ENCODE assay signal across 15 mouse cellular contexts in genomic region chr1:23117423-23117822, GRCm38 (mm10). TPM values are rescaled to one million over a fixed set of nuclear protein-coding genes. Genes with fewer than 3 reads are reported as not detected.
DNase-seq lines count a peak whose midpoint lies in the region; ATAC-seq and TF ChIP-seq lines count a peak whose summit lies in the region.
"Had no signal": no experiment of that assay in that cellular context is flagged by ENCODE, and none has a peak within 500 bp of the region (broad histone marks: within the 10 kb centered on the region; RNA-seq: fewer than 3 reads in every experiment).

No protein-coding gene starts in this region.

- no peak overlapping the region for H3K4me2 ChIP-seq in intestine, embryonic 15.5 days (replicated peaks)
- H3K4me2 ChIP-seq in intestine, postnatal 0 days (replicated peaks; ENCODE audit: low read depth): no peak overlapping the region
- H3K4me2 ChIP-seq in midbrain, embryonic 16.5 days (ENCODE audit: low read length): no peak overlapping the region
- no peak overlapping the region for H3K4me2 ChIP-seq in hindbrain, embryonic 11.5 days (replicated peaks; ENCODE audit: low read depth, low read length)
- H3K4me2 ChIP-seq: embryonic facial prominence, embryonic 12.5 days; limb, embryonic 12.5 days had no signal

- H3K27ac ChIP-seq in intestine, embryonic 15.5 days: no peak overlapping the region
- no peak overlapping the region for H3K27ac ChIP-seq in intestine, postnatal 0 days (ENCODE audit: low read depth, low read length)
- no peak overlapping the region for H3K27ac ChIP-seq in midbrain, embryonic 16.5 days (ENCODE audit: low read length)
- no peak overlapping the region for H3K27ac ChIP-seq in hindbrain, embryonic 11.5 days (ENCODE audit: low read depth, low read length)
- H3K27ac ChIP-seq: embryonic facial prominence, embryonic 12.5 days; limb, embryonic 12.5 days had no signal

- 0 out of 2 replicates have a peak, but pooled peaks cover 2% of the 10 kb centered on the region for H3K4me1 ChIP-seq in intestine, embryonic 15.5 days (replicated peaks)
- H3K4me1 ChIP-seq in intestine, postnatal 0 days (replicated peaks; ENCODE audit: control insufficient read depth, insufficient read depth, low read length): no peaks in the 10 kb centered on the region
- H3K4me1 ChIP-seq in midbrain, embryonic 16.5 days (ENCODE audit: control insufficient read depth, insufficient read depth, low read length): no peaks in the 10 kb centered on the region
- H3K4me1 ChIP-seq in hindbrain, embryonic 11.5 days (replicated peaks; ENCODE audit: control insufficient read depth, insufficient read depth, low read length): no peaks in the 10 kb centered on the region
- H3K4me1 ChIP-seq: embryonic facial prominence, embryonic 12.5 days; limb, embryonic 12.5 days had no signal

- no peaks in the 10 kb centered on the region for H3K27me3 ChIP-seq in intestine, embryonic 15.5 days (replicated peaks)
- no peaks in the 10 kb centered on the region for H3K27me3 ChIP-seq in intestine, postnatal 0 days (replicated peaks; ENCODE audit: control insufficient read depth, insufficient read depth, low read length)
- no peaks in the 10 kb centered on the region for H3K27me3 ChIP-seq in midbrain, embryonic 16.5 days (ENCODE audit: control insufficient read depth, insufficient read depth, low read depth, low read length)
- H3K27me3 ChIP-seq in hindbrain, embryonic 11.5 days (ENCODE audit: control insufficient read depth, insufficient read depth, low read length): no peaks in the 10 kb centered on the region
- H3K27me3 ChIP-seq: embryonic facial prominence, embryonic 12.5 days; limb, embryonic 12.5 days had no signal

- no peak overlapping the region for H3K4me3 ChIP-seq in intestine, embryonic 15.5 days (replicated peaks)
- no peak overlapping the region for H3K4me3 ChIP-seq in intestine, postnatal 0 days (ENCODE audit: low read depth, low read length)
- H3K4me3 ChIP-seq in midbrain, embryonic 16.5 days (ENCODE audit: low read depth, low read length): no peak overlapping the region
- H3K4me3 ChIP-seq in hindbrain, embryonic 11.5 days (ENCODE audit: low read depth, low read length): no peak overlapping the region
- H3K4me3 ChIP-seq: embryonic facial prominence, embryonic 12.5 days; limb, embryonic 12.5 days had no signal

- H3K9ac ChIP-seq in intestine, embryonic 15.5 days: no peak overlapping the region
- no peak overlapping the region for H3K9ac ChIP-seq in intestine, postnatal 0 days (ENCODE audit: low read depth, low read length)
- H3K9ac ChIP-seq in midbrain, embryonic 16.5 days (ENCODE audit: low read depth, low read length): no peak overlapping the region
- H3K9ac ChIP-seq in hindbrain, embryonic 11.5 days (ENCODE audit: low read depth, low read length): no peak overlapping the region
- H3K9ac ChIP-seq: embryonic facial prominence, embryonic 12.5 days; limb, embryonic 12.5 days had no signal

- peak; percentile 79 for DNase-seq in 3T3-L1 (ENCODE audit: low read depth, low spot score)
- DNase-seq in heart, adult 18-20 months: peak; percentile 45 to 66
- DNase-seq in kidney, postnatal 14 days: peak; percentile 45
- no peak for DNase-seq in hindbrain, embryonic 11.5 days (ENCODE audit: low spot score)
- DNase-seq: thymus, adult 18-20 months had no signal

- no peaks in the 10 kb centered on the region for H3K36me3 ChIP-seq in intestine, embryonic 15.5 days
- H3K36me3 ChIP-seq in intestine, postnatal 0 days (ENCODE audit: control insufficient read depth, insufficient read depth): no peaks in the 10 kb centered on the region
- H3K36me3 ChIP-seq in midbrain, embryonic 16.5 days (ENCODE audit: control insufficient read depth, insufficient read depth, low read length): no peaks in the 10 kb centered on the region
- no peaks in the 10 kb centered on the region for H3K36me3 ChIP-seq in hindbrain, embryonic 11.5 days (ENCODE audit: control insufficient read depth, insufficient read depth, low read length)
- H3K36me3 ChIP-seq: embryonic facial prominence, embryonic 12.5 days; limb, embryonic 12.5 days had no signal

- peak; percentile 31; the same call in 1 of the 2 replicates for ATAC-seq in intestine, embryonic 15.5 days
- no peak for ATAC-seq in intestine, postnatal 0 days
- ATAC-seq in midbrain, embryonic 16.5 days: no peak
- no peak for ATAC-seq in erythroid progenitor cell, adult 5-6 weeks (replicated peaks; ENCODE audit: low FRiP score, poor library complexity, severe bottlenecking)
- no peak for ATAC-seq in hindbrain, embryonic 11.5 days (ENCODE audit: low FRiP score)
- ATAC-seq: activated CD4-positive, CD25-positive, alpha-beta regulatory T cell, adult 4 months had no signal

- TF ChIP-seq CTCF in intestine, postnatal 0 days (IDR thresholded peaks at IDR 0.05; ENCODE audit: low read depth): no peak

- WGBS in intestine, embryonic 15.5 days: 43% methylated on average over 3 of the region's 3 CpGs
- 53% methylated on average over 3 of the region's 3 CpGs for WGBS in intestine, postnatal 0 days
- 79% methylated on average over 3 of the region's 3 CpGs for WGBS in midbrain, embryonic 16.5 days
- WGBS in hindbrain, embryonic 11.5 days: 76% methylated on average over 3 of the region's 3 CpGs

- H3K9me3 ChIP-seq in intestine, embryonic 15.5 days: no peaks in the 10 kb centered on the region
- H3K9me3 ChIP-seq in intestine, postnatal 0 days (ENCODE audit: control insufficient read depth): no peaks in the 10 kb centered on the region
- H3K9me3 ChIP-seq in midbrain, embryonic 16.5 days (replicated peaks; ENCODE audit: control insufficient read depth, low read length, poor library complexity, severe bottlenecking): no peaks in the 10 kb centered on the region
- H3K9me3 ChIP-seq in hindbrain, embryonic 11.5 days (ENCODE audit: control insufficient read depth, low read length): no peaks in the 10 kb centered on the region
- H3K9me3 ChIP-seq: embryonic facial prominence, embryonic 12.5 days; limb, embryonic 12.5 days had no signal

RNA-seq across cellular contexts. Expression of gene 4933415F23Rik, which starts 15.4 kb away (rescaled TPM):
- not detected in 2 replicates for polyA plus RNA-seq in intestine, embryonic 15.5 days (2015; fragmentation: Nextera tagmentation; extraction: Ambion mirVana)
- polyA plus RNA-seq in intestine, postnatal 0 days (2015; fragmentation: Nextera tagmentation; extraction: Ambion mirVana): not detected in 2 replicates
- total RNA-seq in heart, adult 18-20 months (2021): not detected
- 0.11 and 0.14 TPM in 2 replicates for polyA plus RNA-seq in midbrain, embryonic 16.5 days (2015; fragmentation: Nextera tagmentation; extraction: Ambion mirVana)
- not detected in 2 replicates for total RNA-seq in erythroid progenitor cell, adult 5-6 weeks (2015; ENCODE audit: low replicate concordance)
- not detected in 2 replicates for total RNA-seq in erythroid progenitor cell, adult 5-6 weeks (2017; ENCODE audit: low replicate concordance)
- not detected in 2 replicates for polyA plus RNA-seq in hindbrain, embryonic 11.5 days (2014; fragmentation: Nextera tagmentation; extraction: Ambion mirVana)
- total RNA-seq: megakaryocyte, adult 5-6 weeks had no signal
- polyA plus RNA-seq: activated CD4-positive, CD25-positive, alpha-beta regulatory T cell, adult 4 months; embryonic facial prominence, embryonic 12.5 days; intestine, embryonic 14.5 days; limb, embryonic 12.5 days; neural tube, embryonic 14.5 days had no signal
